Mouse (Mus musculus) c-Kit-positive CD71-positive TER-119-positive erythroid progenitor cells, embryonic 14.5 days (primary cell): ENCODE data around the gene Ergic1.
A peak's percentile ranks its signal among the peaks of the same experiment; 100 is the strongest.

Experiments
- DNase-seq: peaks from one replicate; pipeline ENCODE4 v3.0.0-alpha.2; 2013; ENCODE audit warnings: low spot score

Gene Ergic1

DNA sequence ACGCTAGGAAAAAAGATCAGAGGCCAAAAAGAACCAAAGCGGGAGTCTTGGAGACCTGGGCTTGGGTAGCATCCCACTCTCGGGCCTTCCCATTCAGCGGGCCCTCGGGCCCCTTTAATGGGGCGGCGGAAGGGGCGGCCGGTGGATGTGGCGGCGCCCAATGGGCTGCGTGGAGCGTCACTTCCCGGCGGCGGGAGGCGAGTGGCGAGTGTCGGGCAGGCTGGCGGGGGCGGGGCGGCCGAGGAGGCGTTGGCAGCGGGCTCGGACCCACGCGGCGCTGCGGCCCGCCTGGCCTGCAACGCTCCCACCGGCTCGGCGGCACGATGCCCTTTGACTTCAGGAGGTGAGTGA lies at the start of gene Ergic1:
Gene Ergic1 (plus strand): TSS at position 200 of the 351 bp plus-strand sequence.
- peak; percentile 46 for DNase-seq

- no peak for DNase-seq
Observed at GRCm38 (mm10) chr17:26511816-26512774, 49.2 kb upstream of the Ergic1 start.

DNA sequence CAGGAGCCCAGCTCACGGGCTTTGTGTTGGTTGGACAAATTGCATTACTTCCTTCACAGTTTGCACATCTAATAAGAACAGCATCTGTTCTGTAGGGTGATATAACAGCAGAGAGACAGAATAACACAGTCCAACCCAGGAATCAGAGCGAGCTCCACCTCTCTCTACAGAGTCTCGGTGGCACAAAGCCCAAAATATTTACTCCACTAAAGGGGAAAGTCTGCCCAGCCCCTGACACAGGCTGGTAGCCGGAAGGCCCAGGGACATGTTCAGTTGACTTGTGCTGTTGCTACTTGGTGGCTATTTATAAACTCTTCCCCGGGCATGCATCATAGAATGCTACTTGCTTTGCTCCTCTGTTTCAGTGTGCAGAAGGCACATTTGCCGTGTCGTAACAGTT lies 48.3 kb upstream of the Ergic1 start:
- no peak for DNase-seq

DNA sequence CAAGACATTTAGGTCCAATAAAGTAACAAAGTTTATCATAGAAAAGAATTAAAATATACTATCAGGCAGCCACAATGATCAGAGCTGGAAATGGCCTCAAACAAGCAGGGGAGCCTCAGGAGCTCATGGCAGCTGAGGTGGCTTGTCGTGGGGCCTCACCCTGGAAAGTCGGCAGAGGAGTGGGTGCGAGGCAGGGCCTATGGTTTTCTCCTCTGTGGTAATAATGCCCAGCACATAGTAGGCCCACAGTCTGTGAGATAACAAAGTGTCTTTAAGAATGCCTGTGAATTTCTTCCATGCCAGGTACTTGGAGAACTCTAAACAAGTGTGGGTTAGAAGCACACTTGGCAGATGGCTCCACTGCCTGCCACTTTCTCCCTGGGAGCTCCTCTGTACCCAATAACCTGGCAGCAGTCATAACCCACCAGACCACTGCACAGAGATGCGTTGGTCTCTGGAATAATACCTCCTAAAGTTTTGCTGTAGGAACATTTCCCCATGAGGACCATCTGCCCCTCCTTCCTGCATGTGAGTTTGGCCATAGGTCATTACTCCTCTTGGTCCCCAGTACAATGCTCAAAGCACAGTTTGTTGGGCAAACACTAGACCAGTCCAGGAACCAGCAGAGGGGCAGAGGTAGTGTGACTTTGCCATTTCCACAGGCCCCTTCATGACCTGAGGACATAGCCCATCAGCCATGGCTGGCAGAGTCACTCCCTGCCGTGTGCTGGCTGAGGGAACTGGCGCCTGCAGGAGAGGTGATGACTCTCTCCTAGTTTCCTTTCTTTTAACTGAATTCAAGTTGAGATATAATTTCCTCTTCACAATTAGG lies 47.6 kb upstream of the Ergic1 start:
- DNase-seq: no peak

DNA sequence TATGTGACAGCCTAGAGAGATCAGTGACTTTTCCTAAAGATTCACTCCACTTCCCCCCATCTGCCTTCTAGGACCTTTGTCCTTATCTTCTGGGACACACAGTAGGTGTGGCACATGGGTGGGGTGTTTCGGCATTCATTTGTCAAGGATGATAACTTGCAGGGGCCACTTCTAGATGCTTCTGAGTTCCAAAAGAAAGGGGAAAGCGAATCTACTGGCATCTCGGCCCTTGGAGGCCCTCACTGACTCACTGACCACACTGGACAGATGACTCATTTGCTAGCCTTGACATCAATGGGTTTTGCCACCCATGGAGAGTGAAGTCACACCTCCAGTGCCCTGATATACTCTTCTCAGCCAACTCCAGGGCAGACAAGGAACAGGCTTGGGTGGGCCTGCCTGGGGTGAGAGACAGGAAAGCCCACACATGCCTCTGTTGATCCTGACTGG lies 46.7 kb upstream of the Ergic1 start:
- peak; percentile 94 for DNase-seq

DNA sequence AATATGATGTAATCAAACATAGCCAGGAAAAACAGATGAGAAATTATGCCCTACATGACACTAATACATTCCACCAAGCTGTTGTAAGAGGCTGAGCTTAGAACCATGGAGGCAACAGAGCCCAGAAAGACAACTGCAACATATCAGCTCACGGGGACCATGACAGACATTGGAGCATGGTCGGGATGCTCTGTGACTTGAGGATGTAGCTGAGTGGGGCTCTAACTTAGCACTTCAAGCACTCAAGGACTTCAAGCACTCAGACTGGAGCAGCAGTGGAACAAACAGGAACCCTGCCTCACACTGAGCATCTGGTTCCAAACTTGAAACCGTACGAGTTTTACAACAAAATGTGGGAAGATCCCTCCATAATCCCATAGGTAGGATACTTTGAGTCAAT lies 45.6 kb upstream of the Ergic1 start:
- DNase-seq: no peak

GRCm38 (mm10) chr17:26518306-26518705 lies 43.0 kb upstream of the Ergic1 start:
- DNase-seq: no peak

DNA sequence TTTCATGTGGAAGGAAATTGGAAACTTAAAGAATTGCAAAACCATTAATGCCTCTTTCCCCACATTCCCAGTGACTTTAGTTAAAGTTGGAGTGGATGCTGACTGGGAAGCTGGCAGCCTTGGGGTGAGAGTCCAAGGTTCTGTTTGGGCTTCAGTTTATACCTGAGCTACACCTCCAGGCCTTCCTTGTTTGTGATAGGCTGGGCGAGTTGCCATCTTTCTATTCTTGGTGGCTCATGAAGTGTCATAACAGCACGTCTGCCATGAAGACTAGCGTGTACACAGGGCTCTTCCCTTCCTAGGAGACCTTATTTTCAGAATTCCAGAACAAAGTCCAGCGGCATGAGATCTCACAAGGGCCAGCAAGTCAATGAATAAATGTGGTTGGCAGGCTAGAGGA lies 38.6 kb upstream of the Ergic1 start:
- no peak for DNase-seq

DNA sequence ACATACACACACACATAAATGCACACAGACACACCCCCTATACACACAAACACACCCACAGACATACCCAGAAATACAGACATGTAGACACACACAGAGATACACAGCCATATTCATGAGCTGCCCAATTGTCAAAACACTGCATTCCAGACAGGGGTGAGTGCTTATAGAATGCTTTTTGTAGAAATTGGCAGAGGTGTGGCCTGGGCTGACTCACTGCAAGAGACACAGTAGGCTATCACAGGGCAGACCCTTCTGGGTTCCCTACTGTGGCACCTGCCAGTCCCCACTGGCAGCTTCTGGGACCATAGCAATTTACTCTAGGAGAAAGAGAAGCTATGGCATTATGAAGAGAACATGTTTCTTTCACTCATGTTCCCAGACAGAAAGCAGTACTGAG lies 37.0 kb upstream of the Ergic1 start:
- DNase-seq: no peak

GRCm38 (mm10) chr17:26524801-26525200 lies 36.5 kb upstream of the Ergic1 start:
- DNase-seq: no peak

DNA sequence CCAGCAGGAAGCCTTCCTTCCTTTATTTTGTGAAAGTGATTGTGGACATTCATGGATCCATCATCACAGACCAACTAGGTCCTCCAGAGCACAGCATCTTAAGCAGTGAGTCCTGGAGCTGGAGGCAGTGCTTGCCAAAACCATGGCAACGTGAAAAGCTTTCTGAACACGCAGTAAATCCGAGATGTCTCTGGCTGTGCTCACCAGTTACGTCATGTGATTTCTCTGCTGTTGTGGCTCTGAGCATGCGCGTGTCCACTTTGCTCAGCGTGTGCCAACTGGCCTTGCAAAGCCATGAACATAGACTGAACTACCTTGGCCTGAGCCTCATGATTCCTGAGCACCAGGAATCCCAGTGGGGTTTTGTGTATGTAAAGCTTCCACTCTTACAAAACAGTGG lies 36.0 kb upstream of the Ergic1 start:
- DNase-seq: no peak

DNA sequence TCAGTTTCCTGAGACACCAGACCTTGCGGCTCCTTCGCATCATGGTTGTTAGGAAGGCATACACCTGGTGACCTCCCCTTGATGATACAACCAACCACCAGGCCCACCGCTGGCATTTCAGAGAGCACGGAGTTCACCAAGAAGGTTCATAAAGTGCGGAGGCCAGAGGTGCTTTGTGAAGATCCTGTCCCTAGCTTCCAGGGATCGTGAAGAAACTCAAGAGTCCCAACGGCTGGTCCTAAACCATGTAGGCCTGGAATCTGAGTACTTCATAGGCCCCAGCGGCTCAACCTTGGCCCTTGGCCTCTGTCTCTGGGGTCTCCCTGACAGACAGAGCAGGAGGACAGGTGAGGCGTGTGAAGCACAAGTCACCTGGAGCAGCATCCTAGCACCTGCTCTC lies 34.0 kb upstream of the Ergic1 start:
- no peak for DNase-seq

DNA sequence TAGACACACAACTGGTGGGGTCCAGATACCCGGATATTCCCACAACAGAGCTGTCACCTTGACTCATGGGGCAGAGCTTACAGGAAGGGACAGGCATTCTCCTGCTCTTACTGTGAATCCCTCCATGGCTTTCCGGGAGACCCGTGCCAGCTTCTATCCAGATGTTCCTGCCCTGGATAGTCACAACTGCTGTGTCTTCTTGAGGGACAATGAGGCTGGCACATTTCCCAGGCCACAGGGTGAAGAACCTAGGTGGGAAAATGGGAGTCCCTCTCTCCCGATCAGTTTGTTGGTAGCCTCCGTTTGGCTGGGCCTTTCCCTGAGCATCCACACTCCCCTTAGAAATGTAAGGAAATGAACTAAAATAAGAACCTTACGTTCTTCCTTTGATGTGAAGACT lies 32.5 kb upstream of the Ergic1 start:
- DNase-seq: no peak

DNA sequence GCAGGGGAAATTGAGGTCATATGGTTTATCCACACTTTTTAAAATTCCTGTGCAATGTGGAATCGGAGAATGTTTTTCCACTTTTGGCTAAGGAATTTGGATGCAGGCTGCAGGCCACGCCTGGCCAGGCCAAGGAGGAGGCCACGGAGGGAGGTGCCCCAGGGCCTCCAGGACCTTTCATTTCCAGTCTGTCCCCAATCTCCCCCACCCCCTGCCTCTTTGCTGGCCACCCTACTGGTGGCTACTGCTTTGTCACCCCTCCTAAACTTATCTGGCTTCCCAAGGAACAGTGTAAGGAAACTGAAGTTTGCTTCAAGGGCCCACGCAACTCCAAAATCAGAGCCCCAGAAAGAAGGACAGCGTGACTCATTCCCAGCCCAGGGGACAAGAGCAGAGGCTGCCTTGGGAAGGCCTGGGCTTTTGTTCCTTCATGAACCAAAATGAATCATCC lies 31.5 kb upstream of the Ergic1 start:
- DNase-seq: no peak

- DNase-seq: no peak
Observed at GRCm38 (mm10) chr17:26530590-26531081, 30.7 kb upstream of the Ergic1 start.

DNA sequence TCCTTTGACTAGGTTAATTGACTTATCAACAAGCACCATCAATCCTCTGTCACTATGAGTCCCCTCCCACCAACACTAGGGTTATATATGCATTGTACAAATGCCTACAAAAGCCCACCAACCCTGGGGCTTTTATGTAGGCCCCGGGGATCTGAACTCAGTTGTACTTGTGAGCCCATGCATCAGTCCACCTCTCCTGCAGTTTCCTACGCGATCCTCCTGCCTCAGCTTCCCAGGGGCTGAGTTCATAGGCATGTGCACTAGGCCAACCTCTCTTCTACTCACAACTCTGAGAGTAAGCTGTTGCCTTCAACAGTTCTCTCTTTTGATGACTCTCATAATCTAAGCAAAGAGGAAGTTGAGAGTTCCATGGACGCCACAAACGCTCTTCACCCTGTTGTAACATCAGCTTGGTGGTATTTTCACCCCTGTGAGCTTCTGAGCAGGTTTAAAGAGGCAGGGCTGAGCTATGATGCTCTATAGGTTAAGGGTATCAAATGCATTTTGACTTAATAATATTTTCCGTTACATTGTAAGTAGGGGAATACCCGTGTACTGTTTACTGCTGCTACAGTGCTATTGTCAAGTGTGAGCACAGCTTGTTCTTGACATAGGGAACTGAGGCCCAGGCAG lies 29.8 kb upstream of the Ergic1 start:
- DNase-seq: no peak

GRCm38 (mm10) chr17:26532476-26533045 lies 28.7 kb upstream of the Ergic1 start:
- no peak for DNase-seq

- DNase-seq: peak; percentile 42
Observed at GRCm38 (mm10) chr17:26533871-26534372, 27.4 kb upstream of the Ergic1 start.

- peak; percentile 68 for DNase-seq
Observed at GRCm38 (mm10) chr17:26534695-26535094, 26.6 kb upstream of the Ergic1 start.

GRCm38 (mm10) chr17:26535251-26536136 lies 25.8 kb upstream of the Ergic1 start:
- no peak for DNase-seq
